Mouse (Mus musculus) lung, adult 2 months (tissue): ENCODE measurements around the gene Wipf1. TPM values are rescaled to one million over a fixed set of nuclear protein-coding genes. Genes with fewer than 3 reads are reported as not detected.
"Not testable (repeated sequence)": the region's sequence is repeated elsewhere in the genome, so short reads cannot be mapped to it uniquely, and the experiment has no call there.

Experiments
- DNase-seq: peaks from one replicate; pipeline ENCODE4 v3.0.0; 2022
- H3K4me1 ChIP-seq: fragments of 200-500 bp; 2 replicates; pipeline ENCODE4 v1.6.1; 2011; ENCODE audit warnings: low read length; ENCODE audit not compliant: control insufficient read depth, insufficient read depth
- H3K4me3 ChIP-seq: fragments of 200-500 bp; replicated peaks from 2 replicates; pipeline ENCODE3; 2011; ENCODE audit warnings: low read depth, mild to moderate bottlenecking, control low read depth, low read length; ENCODE audit errors: extremely low read depth
- CTCF ChIP-seq: fragments of 200-500 bp; IDR thresholded peaks from 2 replicates; pipeline ENCODE4 v1.5.1; 2011; ENCODE audit warnings: mild to moderate bottlenecking, low read length, control low read depth; ENCODE audit not compliant: insufficient read depth
- POLR2A ChIP-seq: fragments of 200-500 bp; IDR thresholded peaks from 2 replicates; pipeline ENCODE4 v1.6.1; 2011; ENCODE audit warnings: low read depth, mild to moderate bottlenecking, control low read depth, low read length, borderline replicate concordance; ENCODE audit errors: extremely low read depth
- WGBS: fragments of 180-500 bp; shearing (Covaris S2); methylation state at CpG from one replicate; pipeline ENCODE4 v1.1.7; 2018; 5-methylcytosine and 5-hydroxymethylcytosine counted together
- polyA plus RNA-seq: library from polyadenylated mRNA; depleted of rRNA; stranded (reverse); fragments of >200 nt; gene quantifications from 2 replicates; pipeline ENCODE4 v1.2.3, GENCODE M21; 2012

The Wipf1 gene
- polyA plus RNA-seq, 1 experiment: 23.1 TPM

DNA sequence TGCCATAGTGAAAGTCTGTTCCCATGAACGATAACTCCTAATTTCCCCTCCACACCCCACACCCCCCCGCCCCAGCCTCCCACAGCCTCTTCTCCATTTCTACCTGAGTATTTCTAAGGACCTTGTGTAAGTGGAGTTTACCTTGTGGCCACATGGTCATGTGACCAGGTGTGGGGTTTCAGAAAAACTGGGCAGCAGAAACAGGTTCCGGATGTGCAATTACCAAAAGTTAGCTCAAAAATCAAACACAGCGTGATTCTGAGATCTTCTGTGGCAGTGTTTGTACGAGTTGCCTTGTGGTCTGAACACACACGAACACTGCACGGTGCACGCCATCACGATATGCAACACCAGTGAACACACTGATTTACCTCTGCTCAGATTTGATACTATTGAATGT, 33.1 kb upstream of the Wipf1 start:
- 76% methylated on average over 9 of the region's 9 CpGs for WGBS

DNA sequence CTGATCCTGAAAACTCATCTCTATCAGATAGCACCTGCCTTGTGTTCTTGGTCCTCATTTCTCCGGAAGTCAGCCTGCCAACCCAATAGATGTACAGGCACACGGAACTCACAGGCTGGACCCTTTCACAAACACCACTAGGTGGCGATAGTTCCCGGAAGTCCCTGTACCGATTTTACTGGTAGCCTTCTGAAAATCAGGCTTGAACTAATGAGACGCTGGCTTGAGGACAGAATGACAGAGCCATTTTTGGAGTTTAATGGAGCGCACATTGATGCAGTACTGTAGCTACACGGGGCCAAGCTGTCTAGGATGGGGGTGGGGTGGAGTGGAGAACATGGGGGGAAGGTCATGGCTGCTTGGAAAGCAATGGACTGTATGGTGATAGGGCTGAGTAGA, 32.1 kb upstream of the Wipf1 start:
- no peak overlapping the region for H3K4me3 ChIP-seq
- 8% methylated on average over 8 of the region's 8 CpGs for WGBS
- TF ChIP-seq POLR2A: no peak
- TF ChIP-seq CTCF: peak; percentile 55

More for the DNA sequence above, 33.1 kb upstream of the Wipf1 start:
- peak; percentile 26 for DNase-seq
- TF ChIP-seq POLR2A (no peak), CTCF (no peak)
- Histone ChIP-seq H3K4me1 (peaks cover 3% of the 10 kb centered on the region; the same call in 1 of the 2 replicates), H3K4me3 (no peak overlapping the region)

GRCm38 (mm10) chr2:73560899-73561664, 31.5 kb upstream of the Wipf1 start:
- H3K4me1 ChIP-seq: peaks cover 3% of the 10 kb centered on the region; the same call in 1 of the 2 replicates
- peak overlapping the region; percentile 44 for H3K4me3 ChIP-seq
- TF ChIP-seq POLR2A: no peak
- TF ChIP-seq CTCF: no peak
- no peak for DNase-seq
- 10% methylated on average over 23 of the region's 23 CpGs for WGBS

More for the DNA sequence above, 32.1 kb upstream of the Wipf1 start:
- H3K4me1 ChIP-seq: peaks cover 3% of the 10 kb centered on the region; the same call in 1 of the 2 replicates
- DNase-seq: peak; percentile 24

DNA sequence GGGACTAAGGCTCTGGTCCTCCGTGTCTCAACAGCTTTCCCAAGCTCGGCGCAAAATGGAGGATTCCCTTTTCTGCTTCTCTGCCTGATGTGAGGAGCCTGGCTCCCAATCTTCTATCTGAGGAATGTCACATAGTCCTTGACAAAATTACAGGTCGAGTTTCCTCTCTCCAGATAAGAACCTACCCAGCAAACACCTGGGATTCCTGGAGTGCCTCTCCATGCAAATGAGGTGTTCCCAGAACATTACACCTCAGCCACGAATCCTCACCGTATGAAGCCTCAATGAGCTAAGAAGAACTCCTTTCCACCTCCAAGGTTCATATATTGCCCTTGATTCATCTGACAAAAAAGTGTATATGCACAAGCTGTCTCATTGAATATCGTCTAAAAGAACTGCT, 30.9 kb upstream of the Wipf1 start:
- H3K4me3 ChIP-seq: no peak overlapping the region
- TF ChIP-seq POLR2A (no peak), CTCF (no peak)

GRCm38 (mm10) chr2:73557956-73558355, 28.4 kb upstream of the Wipf1 start:
- TF ChIP-seq CTCF: no peak
- TF ChIP-seq POLR2A: no peak
- Histone ChIP-seq H3K4me1 (peaks cover 3% of the 10 kb centered on the region; the same call in 1 of the 2 replicates), H3K4me3 (no peak overlapping the region)
- DNase-seq: no peak
- 71% methylated on average over 8 of the region's 8 CpGs for WGBS

More for the DNA sequence above, 30.9 kb upstream of the Wipf1 start:
- peaks cover 3% of the 10 kb centered on the region; the same call in 1 of the 2 replicates for H3K4me1 ChIP-seq
- 52% methylated on average over 7 of the region's 7 CpGs for WGBS
- DNase-seq: no peak

GRCm38 (mm10) chr2:73557061-73557460, 27.5 kb upstream of the Wipf1 start:
- DNase-seq, H3K4me3 ChIP-seq, H3K4me1 ChIP-seq: not testable (repeated sequence)
- 98% methylated on average over 3 of the region's 3 CpGs for WGBS

DNA sequence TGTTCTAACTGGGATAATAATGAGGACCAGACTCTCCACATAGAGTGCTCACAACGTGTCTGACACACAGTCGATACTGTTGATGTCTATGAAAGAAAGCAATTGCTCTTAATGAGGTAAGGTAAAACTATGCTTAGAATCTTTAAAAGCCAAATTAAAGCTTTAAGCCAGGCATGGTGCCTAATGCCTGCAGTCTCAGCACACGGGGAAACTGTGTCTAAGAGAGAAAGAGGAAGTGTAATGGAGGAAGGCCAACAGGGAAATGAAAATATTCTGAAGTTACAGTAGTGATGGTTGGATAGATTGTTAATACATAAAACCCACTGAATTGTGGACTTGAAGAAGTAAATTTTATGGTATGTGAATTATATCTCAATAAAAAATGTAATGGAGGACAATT, 24.9 kb upstream of the Wipf1 start:
- no peak for TF ChIP-seq CTCF
- no peak for TF ChIP-seq POLR2A
- 68% methylated on average over 3 of the region's 3 CpGs for WGBS
- Histone ChIP-seq H3K4me3 (no peak overlapping the region), H3K4me1 (peaks cover 2% of the 10 kb centered on the region; the same call in 1 of the 2 replicates)
- DNase-seq: no peak

DNA sequence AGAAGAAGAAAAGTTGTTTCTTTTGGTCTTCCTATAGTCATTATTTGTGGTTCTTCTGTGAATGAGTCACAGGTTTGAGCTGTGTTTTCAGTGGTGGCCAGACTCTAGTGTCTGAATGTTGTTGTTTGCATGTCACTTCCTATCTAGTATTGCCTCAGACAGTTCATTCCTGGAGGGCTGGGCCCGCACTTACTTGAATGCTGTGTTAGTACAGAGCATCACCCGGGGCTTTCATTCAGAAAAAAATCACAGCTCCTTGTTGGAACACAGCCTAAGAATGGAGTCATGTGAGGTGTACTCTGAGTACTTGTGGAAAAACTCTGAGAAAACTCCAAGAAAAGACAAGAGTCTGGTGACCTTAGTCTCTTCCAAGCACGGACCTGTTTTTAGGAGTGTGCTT, 23.4 kb upstream of the Wipf1 start:
- TF ChIP-seq CTCF: no peak
- no peak for TF ChIP-seq POLR2A
- peaks cover 2% of the 10 kb centered on the region; the same call in 1 of the 2 replicates for H3K4me1 ChIP-seq
- 32% methylated on average over 3 of the region's 3 CpGs for WGBS
- H3K4me3 ChIP-seq: no peak overlapping the region
- no peak for DNase-seq

- TF ChIP-seq POLR2A (no peak), CTCF (0 out of 2 replicates have a peak, but pooled peaks have one; percentile 9)
- DNase-seq: no peak
- WGBS: 13% methylated on average over 6 of the region's 6 CpGs
- peaks cover 5% of the 10 kb centered on the region for H3K4me1 ChIP-seq
- H3K4me3 ChIP-seq: peak overlapping the region; percentile 42
Observed at GRCm38 (mm10) chr2:73550725-73551124, 21.2 kb upstream of the Wipf1 start.

DNA sequence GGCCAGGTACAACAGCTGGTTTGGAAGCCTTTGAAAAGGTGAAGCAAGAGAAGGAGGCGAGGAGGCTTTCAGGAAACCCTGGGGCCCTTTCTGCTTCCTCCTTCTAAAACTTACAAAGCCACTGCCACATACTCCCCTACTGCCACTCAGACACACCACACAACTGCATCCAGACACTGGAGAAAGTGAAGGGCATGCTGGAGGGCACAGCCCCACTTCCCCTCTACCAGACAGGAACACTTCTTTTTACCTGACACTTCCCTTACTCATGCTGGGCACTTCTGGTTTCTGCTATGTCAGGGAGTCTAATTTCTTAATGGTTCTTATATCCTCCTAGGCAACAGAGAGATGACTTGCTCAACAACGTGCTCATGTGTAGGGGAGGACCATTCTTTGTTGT, 19.0 kb upstream of the Wipf1 start:
- TF ChIP-seq CTCF (no peak), POLR2A (no peak)
- 53% methylated on average over 2 of the region's 2 CpGs for WGBS
- no peak for DNase-seq
- H3K4me3 ChIP-seq: no peak overlapping the region
- H3K4me1 ChIP-seq: peaks cover 5% of the 10 kb centered on the region
